Mouse (Mus musculus): ENCODE results near the gene Scap. TPM values are rescaled to one million over a fixed set of nuclear protein-coding genes. Genes with fewer than 3 reads are reported as not detected.
"Not testable (repeated sequence)": the region's sequence is repeated elsewhere in the genome, so short reads cannot be mapped to it uniquely, and the experiment has no call there.

Gene Scap
- polyA plus RNA-seq, 1 experiment from 2014 or later, result 38.5 TPM

GRCm38 (mm10) chr9:110400650-110401049 is 67.6 kb downstream of the Scap start:
- ATAC-seq (ENCODE audit: insufficient read depth, low FRiP score, low read depth), result peak; percentile 35; the same call in 1 of the 2 replicates
- Histone ChIP-seq H3K27me3 (replicated peaks) (no peaks in the 10 kb centered on the region), H3K9me3 (no peaks in the 10 kb centered on the region), H3K4me1 (no peaks in the 10 kb centered on the region), H3K4me2 (no peak overlapping the region), H3K27ac (no peak overlapping the region), H3K4me3 (replicated peaks) (no peak overlapping the region), H3K36me3 (0 out of 2 replicates have a peak, but pooled peaks cover under 1% of the 10 kb centered on the region), H3K9ac (no peak overlapping the region)
- 55% methylated on average over 5 of the region's 5 CpGs for WGBS

- 97% methylated on average over 2 of the region's 2 CpGs for WGBS
Observed at GRCm38 (mm10) chr9:110402731-110403130, 69.6 kb downstream of the Scap start.

GRCm38 (mm10) chr9:110403240-110403639 is 70.2 kb downstream of the Scap start:
- H3K27ac ChIP-seq; H3K4me1 ChIP-seq; H3K4me3 ChIP-seq (replicated peaks); H3K27me3 ChIP-seq (replicated peaks); H3K9me3 ChIP-seq; H3K9ac ChIP-seq; ATAC-seq (ENCODE audit: insufficient read depth, low FRiP score, low read depth); H3K36me3 ChIP-seq; H3K4me2 ChIP-seq: not testable (repeated sequence)
- WGBS, result 82% methylated on average over 4 of the region's 4 CpGs

More at GRCm38 (mm10) chr9:110402731-110403130, 69.6 kb downstream of the Scap start:
- Histone ChIP-seq H3K9me3 (no peaks in the 10 kb centered on the region), H3K27ac (no peak overlapping the region), H3K9ac (no peak overlapping the region), H3K4me3 (replicated peaks) (no peak overlapping the region), H3K4me1 (peaks cover 8% of the 10 kb centered on the region), H3K36me3 (no peaks in the 10 kb centered on the region), H3K4me2 (no peak overlapping the region), H3K27me3 (replicated peaks) (no peaks in the 10 kb centered on the region)
- no peak for ATAC-seq (ENCODE audit: insufficient read depth, low FRiP score, low read depth)

GRCm38 (mm10) chr9:110407311-110408098 is 74.4 kb downstream of the Scap start:
- Histone ChIP-seq H3K4me2 (peak overlapping the region; percentile 75), H3K4me3 (replicated peaks) (peak overlapping the region; percentile 96), H3K36me3 (no peaks in the 10 kb centered on the region), H3K4me1 (peaks cover 8% of the 10 kb centered on the region), H3K27ac (peak overlapping the region; percentile 64), H3K9me3 (no peaks in the 10 kb centered on the region), H3K27me3 (replicated peaks) (no peaks in the 10 kb centered on the region), H3K9ac (peak overlapping the region; percentile 84)
- ATAC-seq (ENCODE audit: insufficient read depth, low FRiP score, low read depth), result peak; percentile 25; the same call in 1 of the 2 replicates
- WGBS, result under 1% methylated on average over 41 of the region's 41 CpGs

- Histone ChIP-seq H3K4me1 (peaks cover 8% of the 10 kb centered on the region), H3K9ac (peak within 1 kb of the TSS; percentile 84), H3K4me3 (replicated peaks) (peak within 1 kb of the TSS; percentile 96), H3K9me3 (no peaks in the 10 kb centered on the region), H3K27ac (peak within 1 kb of the TSS; percentile 86), H3K27me3 (replicated peaks) (no peaks in the 10 kb centered on the region), H3K4me2 (peak within 1 kb of the TSS; percentile 75), H3K36me3 (no peaks in the 10 kb centered on the region)
- peak; percentile 95 for ATAC-seq (ENCODE audit: insufficient read depth, low FRiP score, low read depth)
- WGBS, result 1% methylated on average over 39 of the region's 39 CpGs
Observed at GRCm38 (mm10) chr9:110408099-110408773, 75.1 kb downstream of the Scap start, which contains the start of gene Ptpn23. Gene Ptpn23 (minus strand): TSS chr9:110408213.

GRCm38 (mm10) chr9:110410908-110411887 is 78.1 kb downstream of the Scap start:
- H3K4me2 ChIP-seq, result no peak overlapping the region
- peaks cover 8% of the 10 kb centered on the region for H3K4me1 ChIP-seq
- no peaks in the 10 kb centered on the region for H3K36me3 ChIP-seq
- WGBS, result 28% methylated on average over 6 of the region's 6 CpGs
- H3K9ac ChIP-seq, result no peak overlapping the region
- peak; percentile 34; the same call in 1 of the 2 replicates for ATAC-seq (ENCODE audit: insufficient read depth, low FRiP score, low read depth)
- H3K27ac ChIP-seq, result no peak overlapping the region
- H3K27me3 ChIP-seq (replicated peaks), result no peaks in the 10 kb centered on the region
- H3K4me3 ChIP-seq (replicated peaks), result no peak overlapping the region
- H3K9me3 ChIP-seq, result no peaks in the 10 kb centered on the region

- no peak overlapping the region for H3K9ac ChIP-seq
- no peak overlapping the region for H3K27ac ChIP-seq
Observed at GRCm38 (mm10) chr9:110412926-110413325, 79.8 kb downstream of the Scap start.

GRCm38 (mm10) chr9:110413785-110414184 is 80.7 kb downstream of the Scap start:
- Histone ChIP-seq H3K4me1 (no peaks in the 10 kb centered on the region), H3K9ac (no peak overlapping the region), H3K9me3 (no peaks in the 10 kb centered on the region), H3K4me2 (no peak overlapping the region), H3K27ac (no peak overlapping the region), H3K27me3 (replicated peaks) (no peaks in the 10 kb centered on the region), H3K36me3 (no peaks in the 10 kb centered on the region), H3K4me3 (replicated peaks) (no peak overlapping the region)
- no peak for ATAC-seq (ENCODE audit: insufficient read depth, low FRiP score, low read depth)
- WGBS, result 52% methylated on average over 9 of the region's 9 CpGs

More at GRCm38 (mm10) chr9:110412926-110413325, 79.8 kb downstream of the Scap start:
- H3K4me3 ChIP-seq (replicated peaks), result no peak overlapping the region
- H3K9me3 ChIP-seq, result no peaks in the 10 kb centered on the region
- ATAC-seq (ENCODE audit: insufficient read depth, low FRiP score, low read depth), result no peak
- H3K36me3 ChIP-seq, result no peaks in the 10 kb centered on the region
- no peaks in the 10 kb centered on the region for H3K27me3 ChIP-seq (replicated peaks)
- H3K4me2 ChIP-seq, result no peak overlapping the region
- 67% methylated on average over 7 of the region's 7 CpGs for WGBS
- H3K4me1 ChIP-seq, result no peaks in the 10 kb centered on the region

GRCm38 (mm10) chr9:110419511-110420112 is 86.5 kb downstream of the Scap start, which contains the start of gene Ngp:
Gene Ngp (plus strand): TSS chr9:110419747.
- WGBS, result 85% methylated on average over 12 of the region's 12 CpGs
- no peak within 1 kb of the TSS for H3K4me3 ChIP-seq (replicated peaks)
- no peaks in the 10 kb centered on the region for H3K9me3 ChIP-seq
- no peak within 1 kb of the TSS for H3K27ac ChIP-seq
- no peaks in the 10 kb centered on the region for H3K27me3 ChIP-seq (replicated peaks)
- no peak within 1 kb of the TSS for H3K4me2 ChIP-seq
- H3K4me1 ChIP-seq, result no peaks in the 10 kb centered on the region
- no peak for ATAC-seq (ENCODE audit: insufficient read depth, low FRiP score, low read depth)
- no peak within 1 kb of the TSS for H3K9ac ChIP-seq
- no peaks in the 10 kb centered on the region for H3K36me3 ChIP-seq

- H3K9ac ChIP-seq, result no peak overlapping the region
- peaks cover 24% of the 10 kb centered on the region for H3K36me3 ChIP-seq
- H3K27ac ChIP-seq, result no peak overlapping the region
- no peaks in the 10 kb centered on the region for H3K4me1 ChIP-seq
- no peaks in the 10 kb centered on the region for H3K9me3 ChIP-seq
- no peak overlapping the region for H3K4me3 ChIP-seq (replicated peaks)
- no peaks in the 10 kb centered on the region for H3K27me3 ChIP-seq (replicated peaks)
- no peak overlapping the region for H3K4me2 ChIP-seq
- no peak for ATAC-seq (ENCODE audit: insufficient read depth, low FRiP score, low read depth)
- WGBS, result 75% methylated on average over 8 of the region's 8 CpGs
Observed at GRCm38 (mm10) chr9:110431241-110431640, 98.2 kb downstream of the Scap start.

GRCm38 (mm10) chr9:110433045-110433444 is 100.0 kb downstream of the Scap start:
- no peaks in the 10 kb centered on the region for H3K4me1 ChIP-seq
- no peak overlapping the region for H3K4me2 ChIP-seq
- no peak overlapping the region for H3K27ac ChIP-seq
- WGBS, result 90% methylated on average over 2 of the region's 2 CpGs
- H3K9me3 ChIP-seq, result no peaks in the 10 kb centered on the region
- H3K27me3 ChIP-seq (replicated peaks), result no peaks in the 10 kb centered on the region
- no peak overlapping the region for H3K4me3 ChIP-seq (replicated peaks)
- no peak for ATAC-seq (ENCODE audit: insufficient read depth, low FRiP score, low read depth)
- peaks cover 21% of the 10 kb centered on the region for H3K36me3 ChIP-seq
- H3K9ac ChIP-seq, result no peak overlapping the region
